Mouse (Mus musculus) brain, embryonic 14.5 days (tissue): ENCODE results near the gene Pcp4.

Experiments
- CTCF ChIP-seq: fragments of 200-500 bp; IDR thresholded peaks from 2 replicates; pipeline ENCODE4 v1.5.1; 2012; ENCODE audit warnings: inconsistent platforms, mild to moderate bottlenecking, moderate library complexity, borderline replicate concordance; ENCODE audit not compliant: insufficient read depth, insufficient read length; ENCODE audit errors: extremely low read depth
- POLR2A ChIP-seq: fragments of 200-500 bp; IDR thresholded peaks from 2 replicates; pipeline ENCODE4 v1.6.1; 2012; ENCODE audit warnings: mild to moderate bottlenecking, inconsistent platforms, borderline replicate concordance; ENCODE audit not compliant: poor library complexity, insufficient read depth, insufficient read length, severe bottlenecking; ENCODE audit errors: extremely low read depth

GRCm38 (mm10) chr16:96559796-96560195 lies 92.4 kb downstream of the Pcp4 start:
- TF ChIP-seq CTCF: no peak
- TF ChIP-seq POLR2A: no peak
